Mouse (Mus musculus): ENCODE measurements at regions not wholly inside any gene's neighbourhood (a gene's known extent, or its start where the extent isn't known, plus 50 kb on each side); places are given as distances from the start of the nearest gene placed in this dataset.
A peak's percentile ranks its signal among the peaks of the same experiment; 100 is the strongest.

- DNase-seq (ENCODE audit: low spot score) (no peak), ATAC-seq (ENCODE audit: low FRiP score, low TSS enrichment) (no peak)
- H3K9me3 ChIP-seq (ENCODE audit: control insufficient read depth, low read length): no peaks in the 10 kb centered on the region
- H3K9ac ChIP-seq (ENCODE audit: low read length): no peak overlapping the region
- H3K27ac ChIP-seq (replicated peaks): no peak overlapping the region
- no peak overlapping the region for H3K4me2 ChIP-seq (replicated peaks; ENCODE audit: low read depth)
- H3K27me3 ChIP-seq (ENCODE audit: control insufficient read depth, insufficient read depth, low read length): no peaks in the 10 kb centered on the region
- no peak for TF ChIP-seq EP300 (optimal IDR thresholded peaks at IDR 0.05)
- no peak for TF ChIP-seq CTCF (IDR thresholded peaks at IDR 0.05; ENCODE audit: low read depth)
- 66% methylated on average over 4 of the region's 4 CpGs for WGBS
- H3K4me1 ChIP-seq (replicated peaks; ENCODE audit: control insufficient read depth, insufficient read depth): no peaks in the 10 kb centered on the region
- no peaks in the 10 kb centered on the region for H3K36me3 ChIP-seq (ENCODE audit: control insufficient read depth, insufficient read depth, low read length)
- H3K4me3 ChIP-seq (ENCODE audit: low read depth, low read length): no peak overlapping the region
Measured at GRCm38 (mm10) chr3:78667374-78668023, 618.8 kb downstream of the Rapgef2 start.

DNA sequence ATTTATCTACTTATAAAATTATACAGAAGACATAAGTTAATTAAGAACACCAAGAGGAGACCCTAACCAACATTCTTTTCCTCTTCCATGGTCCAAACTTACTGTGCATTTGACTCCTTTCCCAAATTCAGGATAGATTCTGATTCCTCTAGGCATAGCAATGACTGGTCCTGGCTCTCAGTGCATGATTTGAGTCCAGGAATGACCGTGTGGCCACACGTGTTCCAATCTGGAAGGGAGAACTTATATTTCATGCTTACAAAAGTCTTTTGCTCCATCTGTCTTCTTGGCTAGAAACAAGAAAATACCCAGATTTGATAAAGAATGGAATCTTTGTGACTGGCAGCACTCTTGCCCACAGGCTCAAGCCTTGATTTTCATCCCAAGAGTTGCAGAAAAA, 638.2 kb downstream of the Rapgef2 start:
- Histone ChIP-seq H3K4me2 (replicated peaks; ENCODE audit: low read depth) (no peak overlapping the region), H3K4me1 (replicated peaks; ENCODE audit: control insufficient read depth, insufficient read depth) (no peaks in the 10 kb centered on the region), H3K4me3 (ENCODE audit: low read depth, low read length) (no peak overlapping the region), H3K27ac (replicated peaks) (no peak overlapping the region), H3K9me3 (ENCODE audit: control insufficient read depth, low read length) (no peaks in the 10 kb centered on the region), H3K36me3 (ENCODE audit: control insufficient read depth, insufficient read depth, low read length) (no peaks in the 10 kb centered on the region), H3K27me3 (ENCODE audit: control insufficient read depth, insufficient read depth, low read length) (no peaks in the 10 kb centered on the region), H3K9ac (ENCODE audit: low read length) (no peak overlapping the region)
- no peak for TF ChIP-seq CTCF (IDR thresholded peaks at IDR 0.05; ENCODE audit: low read depth)
- no peak for TF ChIP-seq EP300 (optimal IDR thresholded peaks at IDR 0.05)
- WGBS: 81% methylated on average over 2 of the region's 2 CpGs
- ATAC-seq (ENCODE audit: low FRiP score, low TSS enrichment): no peak
- DNase-seq (ENCODE audit: low spot score): no peak

DNA sequence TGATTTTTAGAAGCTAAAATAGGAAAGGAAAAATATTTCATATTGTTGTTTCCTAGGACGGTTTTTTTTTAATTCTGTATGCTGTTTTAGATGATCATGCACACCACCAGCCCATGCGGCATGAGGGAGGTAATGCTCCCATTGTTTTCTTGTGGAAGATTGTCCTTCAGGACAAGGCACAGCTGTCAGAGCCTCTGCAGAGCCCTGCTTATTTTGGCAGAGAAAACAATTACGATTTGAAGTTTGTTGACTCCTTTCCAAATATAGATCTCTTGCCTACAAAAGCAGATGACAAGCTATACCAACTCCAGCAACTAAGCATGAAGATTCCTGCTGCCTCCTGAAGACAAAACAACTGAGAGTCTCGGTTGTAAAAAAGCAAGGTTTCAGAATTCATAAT, 650.9 kb downstream of the Rapgef2 start:
- Histone ChIP-seq H3K27ac (replicated peaks) (no peak overlapping the region), H3K9me3 (ENCODE audit: control insufficient read depth, low read length) (peaks cover 5% of the 10 kb centered on the region; the same call in 1 of the 2 replicates), H3K4me2 (replicated peaks; ENCODE audit: low read depth) (no peak overlapping the region), H3K9ac (ENCODE audit: low read length) (no peak overlapping the region), H3K27me3 (ENCODE audit: control insufficient read depth, insufficient read depth, low read length) (no peaks in the 10 kb centered on the region), H3K4me1 (replicated peaks; ENCODE audit: control insufficient read depth, insufficient read depth) (no peaks in the 10 kb centered on the region), H3K4me3 (ENCODE audit: low read depth, low read length) (no peak overlapping the region), H3K36me3 (ENCODE audit: control insufficient read depth, insufficient read depth, low read length) (no peaks in the 10 kb centered on the region)
- no peak for TF ChIP-seq CTCF (IDR thresholded peaks at IDR 0.05; ENCODE audit: low read depth)
- no peak for TF ChIP-seq EP300 (optimal IDR thresholded peaks at IDR 0.05)
- WGBS: 43% methylated on average over 4 of the region's 4 CpGs
- DNase-seq (ENCODE audit: low spot score) (no peak), ATAC-seq (ENCODE audit: low FRiP score, low TSS enrichment) (no peak)

GRCm38 (mm10) chr3:78618900-78619299, 667.4 kb downstream of the Rapgef2 start:
- H3K27me3 ChIP-seq (ENCODE audit: control insufficient read depth, insufficient read depth, low read length): no peaks in the 10 kb centered on the region
- no peak overlapping the region for H3K27ac ChIP-seq (replicated peaks)
- H3K4me2 ChIP-seq (replicated peaks; ENCODE audit: low read depth): no peak overlapping the region
- TF ChIP-seq CTCF (IDR thresholded peaks at IDR 0.05; ENCODE audit: low read depth): peak; percentile 69
- TF ChIP-seq EP300 (optimal IDR thresholded peaks at IDR 0.05): no peak
- WGBS: 36% methylated on average over 3 of the region's 3 CpGs
- no peaks in the 10 kb centered on the region for H3K36me3 ChIP-seq (ENCODE audit: control insufficient read depth, insufficient read depth, low read length)
- H3K4me1 ChIP-seq (replicated peaks; ENCODE audit: control insufficient read depth, insufficient read depth): no peaks in the 10 kb centered on the region
- no peak overlapping the region for H3K4me3 ChIP-seq (ENCODE audit: low read depth, low read length)
- ATAC-seq (ENCODE audit: low FRiP score, low TSS enrichment) (no peak), DNase-seq (ENCODE audit: low spot score) (no peak)
- H3K9me3 ChIP-seq (ENCODE audit: control insufficient read depth, low read length): no peaks in the 10 kb centered on the region
- H3K9ac ChIP-seq (ENCODE audit: low read length): no peak overlapping the region

- Histone ChIP-seq H3K27me3 (ENCODE audit: control insufficient read depth, insufficient read depth, low read length) (no peaks in the 10 kb centered on the region), H3K36me3 (ENCODE audit: control insufficient read depth, insufficient read depth, low read length) (no peaks in the 10 kb centered on the region), H3K4me2 (replicated peaks; ENCODE audit: low read depth) (no peak overlapping the region), H3K4me1 (replicated peaks; ENCODE audit: control insufficient read depth, insufficient read depth) (no peaks in the 10 kb centered on the region), H3K9ac (ENCODE audit: low read length) (no peak overlapping the region), H3K9me3 (ENCODE audit: control insufficient read depth, low read length) (no peaks in the 10 kb centered on the region), H3K27ac (replicated peaks) (no peak overlapping the region), H3K4me3 (ENCODE audit: low read depth, low read length) (no peak overlapping the region)
- no peak for TF ChIP-seq CTCF (IDR thresholded peaks at IDR 0.05; ENCODE audit: low read depth)
- TF ChIP-seq EP300 (optimal IDR thresholded peaks at IDR 0.05): no peak
- 28% methylated on average over 6 of the region's 6 CpGs for whole genome bisulfite sequencing
- DNase-seq (ENCODE audit: low spot score) (no peak), ATAC-seq (ENCODE audit: low FRiP score, low TSS enrichment) (no peak)
Measured at GRCm38 (mm10) chr3:78594718-78595236, 691.5 kb downstream of the Rapgef2 start.

DNA sequence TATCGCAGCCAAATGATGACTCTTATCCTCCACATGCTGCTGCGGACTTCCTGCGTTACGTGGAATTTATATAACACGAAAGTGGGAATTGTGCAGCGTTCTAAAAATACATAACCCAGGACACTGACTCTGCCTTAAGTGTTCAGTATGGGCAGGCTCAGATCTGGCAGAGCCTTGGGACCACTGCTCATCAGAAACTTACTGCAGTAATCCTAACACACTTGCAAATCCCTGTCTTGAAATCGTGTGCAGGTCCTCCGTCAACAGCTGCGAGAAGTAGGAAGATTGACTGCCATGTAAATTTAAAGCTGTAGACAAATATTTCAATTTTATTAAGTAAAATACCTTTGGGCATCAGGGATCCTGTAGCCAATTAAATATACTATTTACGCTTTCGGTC, 692.0 kb downstream of the Rapgef2 start:
- Histone ChIP-seq H3K4me3 (ENCODE audit: low read depth, low read length) (no peak overlapping the region), H3K9ac (ENCODE audit: low read length) (no peak overlapping the region), H3K36me3 (ENCODE audit: control insufficient read depth, insufficient read depth, low read length) (no peaks in the 10 kb centered on the region), H3K9me3 (ENCODE audit: control insufficient read depth, low read length) (no peaks in the 10 kb centered on the region), H3K27me3 (ENCODE audit: control insufficient read depth, insufficient read depth, low read length) (no peaks in the 10 kb centered on the region), H3K4me2 (replicated peaks; ENCODE audit: low read depth) (no peak overlapping the region), H3K27ac (replicated peaks) (no peak overlapping the region), H3K4me1 (replicated peaks; ENCODE audit: control insufficient read depth, insufficient read depth) (no peaks in the 10 kb centered on the region)
- ATAC-seq (ENCODE audit: low FRiP score, low TSS enrichment) (no peak), DNase-seq (ENCODE audit: low spot score) (no peak)
- TF ChIP-seq EP300 (optimal IDR thresholded peaks at IDR 0.05) (no peak), CTCF (IDR thresholded peaks at IDR 0.05; ENCODE audit: low read depth) (no peak)
- 64% methylated on average over 11 of the region's 11 CpGs for WGBS

Measured in stomach, postnatal 0 days (tissue).